Mouse (Mus musculus) R1 (cell line): ENCODE data around the gene Zfp94.

Experiments used
- DNase-seq: peaks from one replicate; pipeline ENCODE4 v3.0.0-alpha.2; 2018; ENCODE audit warnings: low read depth, low spot score

The Zfp94 gene

GRCm38 (mm10) chr7:24316567-24317092, at the start of gene Zfp94:
TSS of gene Zfp94 (minus strand) at chr7:24316666.
- peak; percentile 97 for DNase-seq

DNA sequence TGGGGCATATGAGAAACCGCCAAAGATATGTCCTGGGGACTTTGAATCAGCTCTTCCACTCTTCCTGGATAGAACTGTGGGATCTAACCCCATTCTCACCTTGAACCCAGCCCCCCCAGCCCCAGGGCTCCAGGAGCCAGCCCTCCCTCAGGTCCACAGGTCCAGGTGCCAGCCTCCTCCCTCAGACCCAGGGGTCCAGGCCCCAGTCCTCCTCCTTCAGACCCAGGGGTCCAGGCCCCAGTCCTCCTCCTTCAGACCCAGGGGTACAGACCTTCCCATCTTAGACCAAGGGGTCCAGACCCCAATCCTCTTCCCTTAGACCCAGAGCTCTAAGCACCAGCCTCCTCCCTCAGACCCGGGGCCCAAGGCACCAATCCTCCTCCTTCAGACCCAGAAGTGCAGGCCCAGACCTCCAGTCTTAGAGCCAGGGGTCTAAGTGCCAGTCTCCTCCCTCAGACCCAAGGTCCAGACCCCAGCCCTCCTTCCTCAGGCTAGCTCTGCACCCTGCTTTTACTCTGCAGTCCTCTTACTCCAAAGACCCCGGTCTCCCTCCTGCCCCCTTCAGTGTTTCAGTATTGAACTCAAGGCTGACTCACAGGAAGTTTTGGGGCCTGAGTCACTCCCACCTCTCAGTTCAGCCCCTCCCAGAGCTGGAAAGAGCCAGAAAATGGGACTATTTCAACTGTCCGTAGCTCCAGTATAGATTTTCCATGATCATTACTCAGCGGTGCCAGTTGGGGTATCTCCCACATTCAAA, 49.0 kb upstream of the Zfp94 start:
- DNase-seq = no peak

GRCm38 (mm10) chr7:24364827-24365226, 48.4 kb upstream of the Zfp94 start:
- DNase-seq = peak; percentile 88

- DNase-seq = peak; percentile 69
Measured at GRCm38 (mm10) chr7:24363228-24363627, 46.8 kb upstream of the Zfp94 start.

GRCm38 (mm10) chr7:24361001-24361400, 44.5 kb upstream of the Zfp94 start:
- DNase-seq = peak; percentile 74

GRCm38 (mm10) chr7:24359269-24359668, 42.8 kb upstream of the Zfp94 start:
- DNase-seq = peak; percentile 80

DNA sequence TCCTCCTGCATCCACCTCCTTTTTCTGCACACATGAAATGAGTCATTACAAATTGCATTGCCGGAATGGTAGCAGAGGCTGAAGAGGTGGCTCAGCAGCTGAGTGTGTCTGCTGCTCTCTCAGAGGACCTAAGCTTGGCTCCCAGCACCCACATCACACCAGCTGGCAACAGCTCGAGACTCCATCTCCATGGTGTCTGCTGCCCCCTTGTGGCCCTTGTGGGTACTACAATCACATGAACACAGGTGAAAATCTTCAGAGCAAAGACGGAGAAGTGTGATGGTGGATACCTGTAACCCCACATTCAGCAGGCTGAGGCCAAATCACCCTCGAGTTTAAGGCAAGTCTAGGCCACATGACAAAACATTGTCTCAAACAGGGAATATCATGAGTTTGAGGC, 41.4 kb upstream of the Zfp94 start:
- DNase-seq = peak; percentile 67

- DNase-seq = no peak
Measured at GRCm38 (mm10) chr7:24356081-24356480, 39.6 kb upstream of the Zfp94 start.

DNA sequence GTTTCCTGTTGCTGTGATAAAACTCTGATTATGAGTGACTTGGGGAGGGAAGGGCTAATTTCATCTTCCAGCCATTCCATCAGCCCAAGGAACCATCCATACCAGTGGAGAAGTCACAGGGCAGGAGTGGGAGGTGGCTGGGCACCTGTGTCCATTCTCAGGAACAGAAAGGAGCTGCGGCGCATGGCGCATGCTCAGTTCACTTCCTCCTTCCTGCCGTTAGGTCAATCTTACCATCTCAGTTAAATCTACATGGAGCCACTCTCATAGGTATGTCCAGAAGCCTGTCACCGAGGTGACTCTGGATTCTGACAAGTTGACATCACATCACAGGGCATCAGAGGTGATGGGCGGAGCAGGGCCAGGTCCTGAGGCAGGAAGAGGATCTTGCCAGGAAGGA, 39.2 kb upstream of the Zfp94 start:
- no peak for DNase-seq

DNA sequence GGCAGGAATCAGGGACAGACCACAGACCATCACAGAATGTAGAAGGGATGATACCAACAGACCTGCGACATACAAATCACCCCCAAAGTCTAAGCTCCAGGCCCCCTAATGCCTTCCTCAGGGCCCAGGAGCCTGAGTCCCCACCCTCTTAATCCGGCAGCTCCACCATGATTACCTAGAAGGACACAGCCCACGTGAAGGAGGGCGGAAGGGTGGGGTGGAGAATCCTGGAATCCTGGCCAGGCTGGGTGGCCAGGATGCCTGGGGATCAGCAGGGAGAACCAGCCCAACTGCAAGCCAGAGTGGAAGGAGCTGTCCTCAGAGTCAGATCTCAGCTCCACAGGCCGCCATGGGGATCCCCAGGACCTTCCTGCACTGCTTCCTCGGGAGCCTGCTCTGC, 32.4 kb upstream of the Zfp94 start, which contains the start of gene Lypd5:
Gene Lypd5 (plus strand): TSS at position 301 of the 400 bp plus-strand sequence.
- no peak for DNase-seq

DNA sequence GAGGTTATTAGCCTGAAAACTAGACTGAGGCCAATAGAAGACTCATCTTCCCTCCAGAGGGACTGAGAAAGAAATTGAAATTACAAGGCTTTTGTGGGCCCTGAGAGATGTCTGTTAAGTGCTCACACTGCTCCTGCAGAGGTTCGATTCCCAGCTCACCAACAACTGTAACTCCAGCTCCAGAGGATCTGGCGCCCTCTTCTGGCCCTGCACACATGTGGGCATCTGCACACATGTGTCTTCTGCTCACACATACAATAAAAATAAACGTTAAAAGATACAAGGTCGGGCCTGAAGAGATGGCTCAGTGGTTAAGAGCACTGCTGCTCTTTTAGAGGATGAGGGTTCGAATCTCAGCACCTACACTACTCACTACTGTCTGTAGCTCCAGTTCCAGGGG, 30.0 kb upstream of the Zfp94 start:
- DNase-seq = no peak

GRCm38 (mm10) chr7:24343701-24344272, 27.3 kb upstream of the Zfp94 start:
- DNase-seq = no peak

DNA sequence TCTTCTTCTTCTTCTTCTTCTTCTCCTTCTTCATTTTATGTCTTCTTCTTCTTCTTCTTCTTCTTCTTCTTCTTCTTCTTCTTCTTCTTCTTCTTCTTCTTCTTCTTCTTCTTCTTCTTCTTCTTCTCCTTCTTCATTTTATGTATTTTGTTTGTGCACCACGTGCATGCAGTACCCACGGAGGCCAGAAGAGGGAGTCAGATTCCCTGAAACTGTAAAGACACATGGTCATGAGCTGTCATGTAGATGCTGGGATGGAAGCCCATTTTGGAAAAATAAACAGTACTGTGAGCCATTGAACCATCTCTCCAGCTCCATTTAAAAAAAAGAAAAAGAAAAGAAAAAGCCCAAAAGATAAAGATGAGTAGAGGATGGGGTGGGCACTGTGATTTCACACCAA, 21.8 kb upstream of the Zfp94 start:
- DNase-seq = peak; percentile 71

GRCm38 (mm10) chr7:24335699-24336309, 19.3 kb upstream of the Zfp94 start:
- DNase-seq = peak; percentile 82

DNA sequence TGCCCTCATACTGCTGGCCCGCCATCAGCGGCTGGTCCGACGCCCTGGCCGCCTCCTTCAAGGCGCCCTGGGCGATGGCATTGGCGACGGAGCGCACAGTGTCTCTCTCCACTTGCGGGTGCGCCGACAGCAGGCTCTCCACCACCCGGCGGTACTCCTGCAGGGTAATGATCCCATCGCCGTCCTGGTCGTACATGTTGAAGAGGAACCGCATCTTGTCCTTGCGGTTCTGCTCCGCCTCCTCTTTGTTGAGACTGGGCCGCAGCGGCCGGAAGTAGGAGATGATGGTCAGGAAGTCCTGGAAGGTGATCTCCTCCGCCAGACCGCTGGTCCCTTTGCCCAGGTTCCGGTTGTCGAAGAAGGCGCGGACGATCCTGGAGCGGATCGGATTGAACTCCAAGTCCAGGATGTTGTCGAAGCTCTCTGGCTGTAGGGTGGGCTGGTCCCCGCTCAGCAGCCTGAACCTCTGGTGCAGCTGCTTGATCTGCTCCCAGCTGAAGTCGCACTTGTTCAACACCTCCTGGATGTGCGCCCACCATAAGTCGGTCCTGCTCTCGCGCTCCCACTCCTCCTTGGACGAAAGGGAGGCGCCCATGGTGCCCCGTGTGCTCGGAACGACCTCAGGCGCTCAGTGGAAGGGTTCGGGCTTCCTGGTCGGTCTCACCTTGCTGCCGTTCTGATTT, 17.0 kb upstream of the Zfp94 start, which contains the start of gene Tescl:
Gene Tescl (minus strand): TSS at position 633 of the 683 bp plus-strand sequence.
- peak; percentile 62 for DNase-seq

GRCm38 (mm10) chr7:24327281-24327975, 11.0 kb upstream of the Zfp94 start:
- DNase-seq = no peak

DNA sequence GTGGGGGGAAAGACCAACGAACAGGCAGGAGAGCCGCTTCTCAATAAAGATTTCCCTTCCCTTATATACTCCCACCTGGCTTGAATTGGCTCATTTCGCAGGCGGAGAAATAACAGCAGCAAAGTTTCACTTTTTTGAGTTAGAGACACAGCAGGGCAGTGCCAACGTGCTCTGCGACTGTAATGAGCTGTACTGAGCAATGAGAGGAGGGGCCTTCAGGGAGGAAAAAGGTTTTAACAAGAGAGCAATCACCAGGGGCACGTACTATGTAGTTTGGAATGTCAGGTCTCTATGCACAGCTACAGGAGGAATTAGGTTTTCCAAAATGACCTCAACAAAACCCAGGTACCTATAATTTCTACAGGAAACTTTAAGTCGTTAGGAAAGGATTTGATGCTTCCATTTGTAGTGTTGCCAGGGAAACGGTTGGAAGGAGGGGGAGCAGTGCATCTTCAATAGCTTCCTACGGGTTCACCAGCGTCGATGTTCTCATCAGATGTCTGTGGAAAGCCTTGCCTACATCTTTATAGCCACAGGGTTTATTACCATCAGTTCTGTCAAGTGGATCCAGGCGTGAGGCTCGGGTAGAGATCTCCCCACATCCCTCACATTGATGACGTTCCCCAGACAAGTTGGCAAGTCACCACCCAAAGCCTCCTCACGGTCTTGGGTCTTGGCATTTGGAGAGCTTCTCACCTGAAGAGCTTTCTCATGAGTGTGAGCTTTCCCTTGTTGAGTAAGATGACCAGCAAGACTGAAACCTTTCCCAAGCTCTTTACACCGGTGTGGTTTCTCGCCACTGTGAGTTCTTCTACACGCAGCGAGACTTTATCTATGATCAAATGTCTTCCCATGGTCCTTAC, 10.0 kb upstream of the Zfp94 start:
- DNase-seq = no peak

- DNase-seq = peak; percentile 26
Measured at GRCm38 (mm10) chr7:24325675-24326128, 9.2 kb upstream of the Zfp94 start.

- no peak for DNase-seq
Measured at GRCm38 (mm10) chr7:24325197-24325596, 8.7 kb upstream of the Zfp94 start.

GRCm38 (mm10) chr7:24322593-24322992, 6.1 kb upstream of the Zfp94 start:
- DNase-seq = no peak
